Mouse (Mus musculus) cortical plate, adult 2 months (tissue): ENCODE data around the gene Olfr995.

Experiments
- CTCF ChIP-seq: fragments of 200-500 bp; IDR thresholded peaks from 2 replicates; pipeline ENCODE4 v1.5.1; 2011; ENCODE audit warnings: mild to moderate bottlenecking, control low read depth, low read length; ENCODE audit not compliant: insufficient read depth; ENCODE audit errors: extremely low read depth
- POLR2A ChIP-seq: fragments of 200-500 bp; IDR thresholded peaks from 2 replicates; pipeline ENCODE4 v1.6.1; 2011; ENCODE audit warnings: mild to moderate bottlenecking, low read length, control low read depth; ENCODE audit not compliant: insufficient read depth; ENCODE audit errors: extremely low read depth

GRCm38 (mm10) chr2:85466801-85467325 is 23.4 kb upstream of the Olfr995 start:
- TF ChIP-seq CTCF (no peak), POLR2A (no peak)
